Mouse (Mus musculus): ENCODE data around the gene Serpina12. TPM values are rescaled to one million over a fixed set of nuclear protein-coding genes. Genes with fewer than 3 reads are reported as not detected.

Serpina12 gene
- total and polyA plus RNA-seq, 2 experiments from 2014 or later: not detected

- H3K27me3 ChIP-seq (ENCODE audit: control insufficient read depth, insufficient read depth, low read length): no peaks in the 10 kb centered on the region
- TF ChIP-seq EP300 (IDR thresholded peaks at IDR 0.05; ENCODE audit: low read depth) (no peak), CTCF (IDR thresholded peaks at IDR 0.05; ENCODE audit: low read depth) (no peak)
- no peaks in the 10 kb centered on the region for H3K36me3 ChIP-seq (replicated peaks; ENCODE audit: control insufficient read depth, insufficient read depth, low read length)
- no peak overlapping the region for H3K27ac ChIP-seq (ENCODE audit: low read depth)
- no peak overlapping the region for H3K9ac ChIP-seq (replicated peaks; ENCODE audit: low read depth, low read length)
- WGBS: 22% methylated on average over 4 of the region's 4 CpGs
- H3K4me3 ChIP-seq (ENCODE audit: low read depth, low read length): peak overlapping the region; percentile 33
- peak overlapping the region; percentile 46 for H3K4me2 ChIP-seq (ENCODE audit: low read depth, low read length)
- H3K4me1 ChIP-seq (ENCODE audit: control insufficient read depth, insufficient read depth): no peaks in the 10 kb centered on the region
- DNase-seq (ENCODE audit: low spot score): peak; percentile 66
- peak; percentile 73; the same call in 1 of the 2 replicates for ATAC-seq (ENCODE audit: insufficient read depth, low read depth)
- H3K9me3 ChIP-seq (replicated peaks; ENCODE audit: control insufficient read depth, low read length): no peaks in the 10 kb centered on the region
These were observed 23.3 kb upstream of the Serpina12 start for GRCm38 (mm10) chr12:104067549-104067948.

DNA sequence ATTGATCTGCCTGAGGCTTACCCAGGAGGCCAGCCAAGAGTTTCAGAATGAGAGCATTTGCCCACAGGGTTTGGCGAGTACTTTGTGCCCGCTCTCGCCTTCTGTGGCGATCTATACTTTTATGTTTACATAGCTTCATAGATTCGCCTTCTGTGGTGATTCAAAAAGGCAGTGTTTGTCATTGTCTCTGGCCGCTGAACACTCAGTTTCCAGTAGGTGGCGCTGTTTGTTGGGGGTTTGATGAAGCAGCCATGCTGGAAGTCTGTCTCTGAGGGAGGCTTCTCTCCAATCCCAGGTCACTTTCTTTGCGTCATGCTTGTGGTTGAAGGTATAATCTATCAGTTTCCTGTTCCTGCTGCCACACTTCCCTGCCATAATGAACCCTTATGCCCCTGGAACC lies 22.0 kb upstream of the Serpina12 start:
- Histone ChIP-seq H3K9ac (replicated peaks; ENCODE audit: low read depth, low read length) (no peak overlapping the region), H3K36me3 (replicated peaks; ENCODE audit: control insufficient read depth, insufficient read depth, low read length) (no peaks in the 10 kb centered on the region), H3K4me1 (ENCODE audit: control insufficient read depth, insufficient read depth) (no peaks in the 10 kb centered on the region), H3K27me3 (ENCODE audit: control insufficient read depth, insufficient read depth, low read length) (no peaks in the 10 kb centered on the region), H3K4me2 (ENCODE audit: low read depth, low read length) (no peak overlapping the region), H3K27ac (ENCODE audit: low read depth) (no peak overlapping the region), H3K4me3 (ENCODE audit: low read depth, low read length) (no peak overlapping the region), H3K9me3 (replicated peaks; ENCODE audit: control insufficient read depth, low read length) (no peaks in the 10 kb centered on the region)
- ATAC-seq (ENCODE audit: insufficient read depth, low read depth) (no peak), DNase-seq (ENCODE audit: low spot score) (peak; percentile 72)
- WGBS: 21% methylated on average over 8 of the region's 8 CpGs
- TF ChIP-seq EP300 (IDR thresholded peaks at IDR 0.05; ENCODE audit: low read depth) (no peak), CTCF (IDR thresholded peaks at IDR 0.05; ENCODE audit: low read depth) (peak; percentile 74)

DNA sequence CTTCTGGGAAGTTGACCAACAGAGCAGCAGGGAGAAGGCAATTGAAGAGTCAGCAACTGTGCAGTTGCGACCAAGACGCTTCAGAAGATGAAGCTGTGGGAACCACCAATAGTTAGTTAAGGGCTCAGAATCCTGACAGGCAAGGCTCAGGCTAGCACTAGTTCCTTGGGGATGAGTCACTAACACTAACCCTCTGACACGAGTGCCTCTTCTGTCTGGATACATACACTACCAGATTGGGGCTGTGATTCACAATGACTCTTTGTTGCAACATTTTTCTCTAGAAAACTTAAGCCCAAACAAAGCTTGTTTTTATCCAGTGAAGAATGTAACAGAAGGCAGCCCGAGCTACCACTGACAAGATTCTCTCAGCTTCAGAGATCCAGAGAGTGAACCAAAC lies 20.8 kb upstream of the Serpina12 start:
- DNase-seq (ENCODE audit: low spot score): no peak
- H3K9ac ChIP-seq (replicated peaks; ENCODE audit: low read depth, low read length): no peak overlapping the region
- no peaks in the 10 kb centered on the region for H3K4me1 ChIP-seq (ENCODE audit: control insufficient read depth, insufficient read depth)
- no peak overlapping the region for H3K4me2 ChIP-seq (ENCODE audit: low read depth, low read length)
- H3K27ac ChIP-seq (ENCODE audit: low read depth): no peak overlapping the region
- H3K27me3 ChIP-seq (ENCODE audit: control insufficient read depth, insufficient read depth, low read length): no peaks in the 10 kb centered on the region
- no peaks in the 10 kb centered on the region for H3K36me3 ChIP-seq (replicated peaks; ENCODE audit: control insufficient read depth, insufficient read depth, low read length)
- 69% methylated on average over 4 of the region's 4 CpGs for WGBS
- TF ChIP-seq CTCF (IDR thresholded peaks at IDR 0.05; ENCODE audit: low read depth) (no peak), EP300 (IDR thresholded peaks at IDR 0.05; ENCODE audit: low read depth) (no peak)
- no peak overlapping the region for H3K4me3 ChIP-seq (ENCODE audit: low read depth, low read length)
- no peak for ATAC-seq (ENCODE audit: insufficient read depth, low read depth)
- H3K9me3 ChIP-seq (replicated peaks; ENCODE audit: control insufficient read depth, low read length): no peaks in the 10 kb centered on the region

- H3K4me1 ChIP-seq (ENCODE audit: control insufficient read depth, insufficient read depth): no peaks in the 10 kb centered on the region
- DNase-seq (ENCODE audit: low spot score) (no peak), ATAC-seq (ENCODE audit: insufficient read depth, low read depth) (no peak)
- no peaks in the 10 kb centered on the region for H3K27me3 ChIP-seq (ENCODE audit: control insufficient read depth, insufficient read depth, low read length)
- no peaks in the 10 kb centered on the region for H3K36me3 ChIP-seq (replicated peaks; ENCODE audit: control insufficient read depth, insufficient read depth, low read length)
- H3K9ac ChIP-seq (replicated peaks; ENCODE audit: low read depth, low read length): no peak overlapping the region
- WGBS: 51% methylated on average over 4 of the region's 4 CpGs
- H3K4me3 ChIP-seq (ENCODE audit: low read depth, low read length): no peak overlapping the region
- no peak overlapping the region for H3K27ac ChIP-seq (ENCODE audit: low read depth)
- H3K4me2 ChIP-seq (ENCODE audit: low read depth, low read length): no peak overlapping the region
- no peaks in the 10 kb centered on the region for H3K9me3 ChIP-seq (replicated peaks; ENCODE audit: control insufficient read depth, low read length)
- TF ChIP-seq EP300 (IDR thresholded peaks at IDR 0.05; ENCODE audit: low read depth) (no peak), CTCF (IDR thresholded peaks at IDR 0.05; ENCODE audit: low read depth) (no peak)
These were observed 20.3 kb upstream of the Serpina12 start for GRCm38 (mm10) chr12:104064532-104064931.

DNA sequence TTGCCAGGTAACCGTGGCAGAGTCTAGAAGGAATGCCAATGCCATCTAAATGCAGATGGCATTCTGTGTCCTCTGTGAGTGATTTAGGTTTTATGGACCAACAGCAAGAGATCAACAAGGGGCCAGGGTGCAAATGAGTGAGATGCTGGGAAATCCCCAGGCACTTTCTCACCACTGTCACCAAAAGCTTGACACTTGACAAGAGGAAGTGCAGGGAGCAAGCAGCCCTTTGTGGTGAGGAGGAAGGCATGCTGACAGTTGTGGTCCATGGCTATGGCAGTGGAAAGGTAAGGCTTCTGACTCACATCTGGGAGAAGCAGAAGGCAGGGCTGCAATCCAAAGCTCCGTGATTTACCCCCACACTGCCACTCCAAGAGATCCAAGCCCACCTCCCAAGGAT lies 17.6 kb upstream of the Serpina12 start:
- no peaks in the 10 kb centered on the region for H3K36me3 ChIP-seq (replicated peaks; ENCODE audit: control insufficient read depth, insufficient read depth, low read length)
- 49% methylated on average over 2 of the region's 2 CpGs for WGBS
- H3K9ac ChIP-seq (replicated peaks; ENCODE audit: low read depth, low read length): no peak overlapping the region
- H3K27ac ChIP-seq (ENCODE audit: low read depth): no peak overlapping the region
- no peak for ATAC-seq (ENCODE audit: insufficient read depth, low read depth)
- no peaks in the 10 kb centered on the region for H3K4me1 ChIP-seq (ENCODE audit: control insufficient read depth, insufficient read depth)
- TF ChIP-seq CTCF (IDR thresholded peaks at IDR 0.05; ENCODE audit: low read depth) (no peak), EP300 (IDR thresholded peaks at IDR 0.05; ENCODE audit: low read depth) (no peak)
- no peak overlapping the region for H3K4me2 ChIP-seq (ENCODE audit: low read depth, low read length)
- H3K27me3 ChIP-seq (ENCODE audit: control insufficient read depth, insufficient read depth, low read length): 0 out of 2 replicates have a peak, but pooled peaks cover 4% of the 10 kb centered on the region
- DNase-seq (ENCODE audit: low spot score): no peak
- no peak overlapping the region for H3K4me3 ChIP-seq (ENCODE audit: low read depth, low read length)
- no peaks in the 10 kb centered on the region for H3K9me3 ChIP-seq (replicated peaks; ENCODE audit: control insufficient read depth, low read length)

GRCm38 (mm10) chr12:104060126-104060525 lies 15.9 kb upstream of the Serpina12 start:
- TF ChIP-seq CTCF (IDR thresholded peaks at IDR 0.05; ENCODE audit: low read depth) (no peak), EP300 (IDR thresholded peaks at IDR 0.05; ENCODE audit: low read depth) (no peak)
- 40% methylated on average over 6 of the region's 6 CpGs for WGBS
- 0 out of 2 replicates have a peak, but pooled peaks cover 4% of the 10 kb centered on the region for H3K27me3 ChIP-seq (ENCODE audit: control insufficient read depth, insufficient read depth, low read length)

More at GRCm38 (mm10) chr12:104060126-104060525, 15.9 kb upstream of the Serpina12 start:
- Histone ChIP-seq H3K4me2 (ENCODE audit: low read depth, low read length) (no peak overlapping the region), H3K36me3 (replicated peaks; ENCODE audit: control insufficient read depth, insufficient read depth, low read length) (no peaks in the 10 kb centered on the region), H3K27ac (ENCODE audit: low read depth) (no peak overlapping the region), H3K9me3 (replicated peaks; ENCODE audit: control insufficient read depth, low read length) (no peaks in the 10 kb centered on the region), H3K9ac (replicated peaks; ENCODE audit: low read depth, low read length) (no peak overlapping the region), H3K4me3 (ENCODE audit: low read depth, low read length) (no peak overlapping the region), H3K4me1 (ENCODE audit: control insufficient read depth, insufficient read depth) (no peaks in the 10 kb centered on the region)
- no peak for ATAC-seq (ENCODE audit: insufficient read depth, low read depth)
- no peak for DNase-seq (ENCODE audit: low spot score)
